Mouse (Mus musculus) lung, adult 2 months (tissue): ENCODE measurements around the gene Tecr.

ENCODE experiments used
- CTCF ChIP-seq: fragments of 200-500 bp; IDR thresholded peaks from 2 replicates; pipeline ENCODE4 v1.5.1; 2011; ENCODE audit warnings: mild to moderate bottlenecking, low read length, control low read depth; ENCODE audit not compliant: insufficient read depth
- POLR2A ChIP-seq: fragments of 200-500 bp; IDR thresholded peaks from 2 replicates; pipeline ENCODE4 v1.6.1; 2011; ENCODE audit warnings: low read depth, mild to moderate bottlenecking, control low read depth, low read length, borderline replicate concordance; ENCODE audit errors: extremely low read depth

DNA sequence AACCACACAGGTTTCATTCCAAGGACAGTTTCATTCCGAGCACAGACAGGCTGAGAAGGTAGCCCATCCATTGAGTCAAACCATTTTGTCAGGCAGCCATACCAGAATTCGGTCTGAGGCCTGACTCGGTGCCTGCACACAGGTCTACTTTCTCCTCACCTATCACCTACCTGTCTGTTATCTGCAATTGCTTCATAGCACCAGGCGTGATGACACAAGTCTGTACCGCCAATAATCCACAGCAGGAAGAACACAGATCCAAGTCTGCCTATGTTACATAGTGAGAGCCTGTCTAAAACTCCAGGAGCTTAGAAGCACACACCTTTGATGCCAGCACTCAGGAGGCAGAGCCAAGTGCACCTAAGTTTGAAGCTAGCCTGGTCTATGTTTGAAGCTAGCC lies 18.9 kb downstream of the Tecr start:
- TF ChIP-seq CTCF (no peak), POLR2A (no peak)
